Mouse (Mus musculus) liver, postnatal 0 days (tissue): ENCODE measurements around the gene Gsk3b. TPM values are rescaled to one million over a fixed set of nuclear protein-coding genes. Genes with fewer than 3 reads are reported as not detected.
"Not testable (repeated sequence)": the region's sequence is repeated elsewhere in the genome, so short reads cannot be mapped to it uniquely, and the experiment has no call there.

Experiments
- ATAC-seq: fragments of 200-750 bp; cut with Nextera tagmentation; 2 replicates; pipeline ENCODE4 v1.8.0; 2017; ENCODE audit warnings: mild to moderate bottlenecking, moderate library complexity
- DNase-seq: peaks from one replicate; pipeline ENCODE4 v3.0.0-alpha.2; 2016
- H3K27ac ChIP-seq: fragments of 300-500 bp; sonication (generic); 2 replicates; pipeline ENCODE4 v1.5.1; 2014; ENCODE audit warnings: antibody characterized with exemption, moderate library complexity, mild to moderate bottlenecking, low read depth
- H3K27me3 ChIP-seq: fragments of 300-500 bp; sonication (generic); 2 replicates; pipeline ENCODE4 v1.6.1; 2014; ENCODE audit warnings: low read length, control low read depth, mixed read lengths; ENCODE audit not compliant: insufficient read depth
- H3K36me3 ChIP-seq: fragments of 300-500 bp; sonication (generic); replicated peaks from 2 replicates; pipeline ENCODE4 v1.6.1; 2014; ENCODE audit warnings: mild to moderate bottlenecking, control low read depth, low read length, moderate library complexity, mixed read lengths; ENCODE audit not compliant: insufficient read depth
- H3K4me1 ChIP-seq: fragments of 300-500 bp; sonication (generic); 2 replicates; pipeline ENCODE4 v1.6.1; 2014; ENCODE audit warnings: antibody characterized with exemption, mild to moderate bottlenecking, control low read depth; ENCODE audit not compliant: insufficient read depth
- H3K4me2 ChIP-seq: fragments of 300-500 bp; sonication (generic); 2 replicates; pipeline ENCODE4 v1.6.1; 2014; ENCODE audit warnings: low read depth, mild to moderate bottlenecking, low read length, moderate library complexity, mixed read lengths
- H3K4me3 ChIP-seq: fragments of 300-500 bp; sonication (generic); 2 replicates; pipeline ENCODE4 v1.5.1; 2014; ENCODE audit warnings: low read depth, low read length
- H3K9ac ChIP-seq: fragments of 300-500 bp; sonication (generic); replicated peaks from 2 replicates; pipeline ENCODE4 v1.6.1; 2014; ENCODE audit warnings: mild to moderate bottlenecking, moderate library complexity
- H3K9me3 ChIP-seq: fragments of 300-500 bp; sonication (generic); 2 replicates; pipeline ENCODE4 v1.6.1; 2016; ENCODE audit warnings: mild to moderate bottlenecking, control low read depth, low read length, mixed read lengths
- CTCF ChIP-seq: sonication (generic); IDR thresholded peaks from 2 replicates; pipeline ENCODE4 v1.5.1; 2016; ENCODE audit warnings: antibody characterized with exemption, low read depth
- EP300 ChIP-seq: IDR thresholded peaks from 2 replicates; pipeline ENCODE4 v1.6.1; 2016; ENCODE audit warnings: antibody characterized with exemption, low read depth, mild to moderate bottlenecking
- WGBS: fragments of 180-500 bp; shearing (Covaris S2); extraction: QIAGEN DNeasy Blood & Tissue Kit; methylation state at CpG from one replicate; pipeline ENCODE4 v1.1.7; 2014; ENCODE audit not compliant: insufficient replicate concordance; 5-methylcytosine and 5-hydroxymethylcytosine counted together
- polyA plus RNA-seq: library from polyadenylated mRNA; unstranded; fragments of >200 nt; fragmentation: Nextera tagmentation; extraction: Ambion mirVana; gene quantifications from 2 replicates; pipeline ENCODE4 v1.2.1, GENCODE M21; 2015

The Gsk3b gene
- polyA plus RNA-seq, 1 experiment from 2014 or later: 10.8 TPM

GRCm38 (mm10) chr16:38114074-38114473, 25.3 kb downstream of the Gsk3b start:
- Histone ChIP-seq H3K4me1 (peaks cover 9% of the 10 kb centered on the region; the same call in 1 of the 2 replicates), H3K36me3 (no peaks in the 10 kb centered on the region; the same call in 1 of the 2 replicates), H3K4me3 (no peak overlapping the region), H3K27ac (no peak overlapping the region), H3K9ac (no peak overlapping the region), H3K9me3 (no peaks in the 10 kb centered on the region), H3K27me3 (no peaks in the 10 kb centered on the region), H3K4me2 (no peak overlapping the region)
- TF ChIP-seq EP300 (no peak), CTCF (no peak)
- ATAC-seq (no peak), DNase-seq (no peak)
- 87% methylated on average over 2 of the region's 2 CpGs for WGBS

DNA sequence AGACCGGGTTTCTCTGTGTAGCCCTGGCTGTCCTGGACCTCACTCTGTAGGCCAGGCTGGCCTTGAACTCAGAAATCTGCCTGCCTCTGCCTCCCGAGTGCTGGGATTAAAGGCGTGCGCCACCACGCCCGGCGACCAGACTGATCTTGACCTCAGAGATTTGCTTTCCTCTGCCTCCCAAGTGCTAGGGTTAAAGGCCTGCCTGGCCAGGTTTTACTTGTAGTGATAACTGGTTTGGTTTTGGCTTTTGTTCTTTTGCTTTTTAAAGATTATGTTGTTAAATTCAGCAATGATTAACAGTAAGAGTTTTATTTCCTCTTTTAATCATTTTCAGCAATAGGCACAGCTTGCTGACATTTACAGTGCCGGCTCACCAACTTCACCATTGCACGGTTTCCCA, 29.1 kb downstream of the Gsk3b start:
- not testable (repeated sequence) for H3K4me3 ChIP-seq, H3K27ac ChIP-seq, H3K9me3 ChIP-seq, H3K27me3 ChIP-seq, DNase-seq, ATAC-seq, H3K9ac ChIP-seq, H3K4me1 ChIP-seq, H3K4me2 ChIP-seq, H3K36me3 ChIP-seq
- 86% methylated on average over 9 of the region's 9 CpGs for WGBS

GRCm38 (mm10) chr16:38118723-38119122, 29.9 kb downstream of the Gsk3b start:
- no peaks in the 10 kb centered on the region; the same call in 1 of the 2 replicates for H3K36me3 ChIP-seq
- DNase-seq (no peak), ATAC-seq (no peak)
- no peak overlapping the region for H3K4me3 ChIP-seq
- no peak overlapping the region for H3K9ac ChIP-seq
- TF ChIP-seq EP300 (no peak), CTCF (no peak)
- no peaks in the 10 kb centered on the region for H3K9me3 ChIP-seq
- H3K27ac ChIP-seq: no peak overlapping the region
- H3K27me3 ChIP-seq: no peaks in the 10 kb centered on the region
- 0 out of 2 replicates have a peak, but pooled peaks cover 7% of the 10 kb centered on the region for H3K4me1 ChIP-seq
- H3K4me2 ChIP-seq: no peak overlapping the region
- WGBS: 61% methylated on average over 1 of the region's 1 CpGs

- Histone ChIP-seq H3K4me1 (0 out of 2 replicates have a peak, but pooled peaks cover 7% of the 10 kb centered on the region), H3K4me2 (no peak overlapping the region), H3K9me3 (no peaks in the 10 kb centered on the region), H3K27ac (no peak overlapping the region), H3K36me3 (no peaks in the 10 kb centered on the region), H3K27me3 (no peaks in the 10 kb centered on the region), H3K9ac (no peak overlapping the region), H3K4me3 (no peak overlapping the region)
- 83% methylated on average over 5 of the region's 5 CpGs for WGBS
- no peak for TF ChIP-seq CTCF
- no peak for TF ChIP-seq EP300
- ATAC-seq (no peak), DNase-seq (no peak)
Observed at GRCm38 (mm10) chr16:38119286-38119685, 30.5 kb downstream of the Gsk3b start.

GRCm38 (mm10) chr16:38129171-38129570, 40.4 kb downstream of the Gsk3b start:
- Histone ChIP-seq H3K9me3 (no peaks in the 10 kb centered on the region), H3K4me1 (peaks cover 11% of the 10 kb centered on the region), H3K36me3 (no peaks in the 10 kb centered on the region), H3K4me2 (no peak overlapping the region), H3K27ac (no peak overlapping the region), H3K9ac (no peak overlapping the region), H3K4me3 (no peak overlapping the region), H3K27me3 (no peaks in the 10 kb centered on the region)
- DNase-seq (no peak), ATAC-seq (no peak)
- 73% methylated on average over 5 of the region's 5 CpGs for WGBS
- TF ChIP-seq CTCF: no peak
- no peak for TF ChIP-seq EP300

- DNase-seq: no peak
- no peak overlapping the region for H3K4me3 ChIP-seq
- WGBS: 42% methylated on average over 3 of the region's 3 CpGs
- H3K4me1 ChIP-seq: peaks cover 11% of the 10 kb centered on the region
- H3K27ac ChIP-seq: peak overlapping the region; percentile 55
- no peak overlapping the region for H3K4me2 ChIP-seq
- no peaks in the 10 kb centered on the region for H3K27me3 ChIP-seq
- H3K9me3 ChIP-seq: no peaks in the 10 kb centered on the region
- TF ChIP-seq CTCF: no peak
- no peak for TF ChIP-seq EP300
- no peaks in the 10 kb centered on the region for H3K36me3 ChIP-seq
- no peak for ATAC-seq
- H3K9ac ChIP-seq: no peak overlapping the region
Observed at GRCm38 (mm10) chr16:38131041-38131440, 42.2 kb downstream of the Gsk3b start.

DNA sequence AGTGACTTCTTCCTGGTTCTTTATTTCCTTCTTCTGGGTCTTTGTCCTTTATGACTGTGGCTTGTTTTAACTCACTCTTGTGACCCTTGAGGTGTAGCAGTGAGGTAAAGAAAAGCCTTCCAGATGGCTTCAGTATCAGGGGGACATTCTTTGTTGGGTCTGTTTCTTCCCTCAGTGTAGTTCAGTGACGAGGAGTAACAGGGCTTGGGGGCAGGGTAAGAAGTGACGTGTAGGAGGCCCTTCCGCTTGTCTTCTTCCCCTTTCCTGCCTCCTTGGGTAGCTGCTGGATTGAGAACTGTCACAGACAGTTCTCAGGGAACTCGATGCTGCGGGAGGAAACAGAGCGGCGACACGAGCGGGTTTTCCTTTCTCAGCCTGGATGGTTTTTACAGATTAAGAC, 43.0 kb downstream of the Gsk3b start:
- H3K4me1 ChIP-seq: peaks cover 11% of the 10 kb centered on the region
- H3K9ac ChIP-seq: peak overlapping the region; percentile 23; the same call in 1 of the 2 replicates
- peak overlapping the region; percentile 55 for H3K27ac ChIP-seq
- peak overlapping the region; percentile 23 for H3K4me3 ChIP-seq
- peak; percentile 47 for DNase-seq
- ATAC-seq: peak; percentile 74
- TF ChIP-seq CTCF (no peak), EP300 (no peak)
- no peaks in the 10 kb centered on the region for H3K9me3 ChIP-seq
- H3K27me3 ChIP-seq: no peaks in the 10 kb centered on the region
- H3K36me3 ChIP-seq: no peaks in the 10 kb centered on the region
- 16% methylated on average over 9 of the region's 9 CpGs for WGBS
- peak overlapping the region; percentile 49 for H3K4me2 ChIP-seq
